Mouse (Mus musculus): Measurements from ENCODE around the gene Olfr651. TPM values are rescaled to one million over a fixed set of nuclear protein-coding genes. Genes with fewer than 3 reads are reported as not detected.

Gene Olfr651
- polyA plus RNA-seq, 1 experiment from 2014 or later = not detected

DNA sequence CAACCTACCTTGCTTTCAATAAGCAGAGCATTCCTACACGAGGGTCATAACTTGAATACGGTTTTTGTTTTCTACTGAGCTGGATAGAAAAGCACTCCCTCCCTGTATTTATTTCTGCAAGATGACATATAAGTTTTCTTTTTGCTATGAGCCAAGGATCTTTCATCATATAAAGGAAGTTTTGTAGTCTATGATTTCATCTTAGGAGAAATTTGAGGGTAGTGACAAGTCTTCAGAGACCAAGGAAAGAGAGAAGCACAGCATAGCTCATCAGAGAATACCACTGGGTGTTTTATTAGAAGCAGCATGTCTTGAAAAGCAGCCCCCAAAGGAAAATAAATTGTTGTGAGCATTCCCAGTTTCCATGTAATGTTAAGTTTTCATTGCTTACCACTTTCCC, 51.7 kb downstream of the Olfr651 start, which contains the start of gene Olfr655:
Olfr655 (minus strand) TSS at position 101 of the 400 bp plus-strand sequence.
- no peak for DNase-seq (ENCODE audit: low read depth, low spot score)

GRCm38 (mm10) chr7:104603173-104603572, 53.2 kb downstream of the Olfr651 start:
- CTCF ChIA-PET = no interaction called here
- H3K27me3 ChIP-seq = no peaks in the 10 kb centered on the region
- ATAC-seq (no peak), DNase-seq (ENCODE audit: low read depth, low spot score) (no peak)
- POLR2A ChIA-PET = no interaction called here
- peak; percentile 53 for TF ChIP-seq CTCF (IDR thresholded peaks at IDR 0.05)
- in situ Hi-C loops (cut with MboI; ENCODE audit: low pct_unique_long_range_greater_than_20kb) = loop anchor here (10.0 kb wide), 1 partner anchor 398 kb away; no protein-coding TSS in a partner anchor

More for the DNA sequence above, 51.7 kb downstream of the Olfr651 start, which contains the start of gene Olfr655:
- ChIA-PET CTCF (no interaction called here), POLR2A (no interaction called here)
- in situ Hi-C loops (cut with MboI; ENCODE audit: low pct_unique_long_range_greater_than_20kb) = loop anchor here (10.0 kb wide), 1 partner anchor 397 kb away; no protein-coding TSS in a partner anchor
- no peaks in the 10 kb centered on the region for H3K27me3 ChIP-seq
- ATAC-seq = no peak
- no peak for TF ChIP-seq CTCF (IDR thresholded peaks at IDR 0.05)

Other genes with a start within 250 kb of the Olfr651 start
- 2.1 TPM for gene Trim12a, start 234.7 kb upstream of the Olfr651 start, polyA plus RNA-seq (2021)
- 1.4 TPM for gene Trim34b, start 220.7 kb upstream of the Olfr651 start, polyA plus RNA-seq (2021)
- 12.2 TPM for gene Trim12c, start 196.8 kb upstream of the Olfr651 start, polyA plus RNA-seq (2021)
- gene Trim30b, start 180.2 kb upstream of the Olfr651 start, polyA plus RNA-seq (2021) = not detected
- gene Trim30c, start 149.3 kb upstream of the Olfr651 start, polyA plus RNA-seq (2021) = not detected
- 0.67 TPM for gene Trim30a, start 84.9 kb upstream of the Olfr651 start, polyA plus RNA-seq (2021)
- not detected for gene Trim30d, start 42.3 kb upstream of the Olfr651 start, polyA plus RNA-seq (2021)
- gene Olfr652, start 10.8 kb downstream of the Olfr651 start, polyA plus RNA-seq (2021) = not detected
- not detected for gene Olfr653, start 27.2 kb downstream of the Olfr651 start, polyA plus RNA-seq (2021)
- gene Olfr654, start 36.9 kb downstream of the Olfr651 start, polyA plus RNA-seq (2021) = not detected
- 0.19 TPM for gene Olfr655, start 51.6 kb downstream of the Olfr651 start, polyA plus RNA-seq (2021)
- not detected for gene Olfr656, start 63.8 kb downstream of the Olfr651 start, polyA plus RNA-seq (2021)
- gene Olfr657, start 74.7 kb downstream of the Olfr651 start, polyA plus RNA-seq (2021) = not detected
- gene Olfr658, start 97.2 kb downstream of the Olfr651 start, polyA plus RNA-seq (2021) = not detected
- not detected for gene Olfr659, start 116.6 kb downstream of the Olfr651 start, polyA plus RNA-seq (2021)
- gene Olfr661, start 136.4 kb downstream of the Olfr651 start, polyA plus RNA-seq (2021) = not detected
- not detected for gene Usp17le, start 227.3 kb downstream of the Olfr651 start, polyA plus RNA-seq (2021)